Mouse (Mus musculus) megakaryocyte progenitor cell, adult 5-6 weeks (primary cell): ENCODE results near the gene 5530400C23Rik. TPM values are rescaled to one million over a fixed set of nuclear protein-coding genes. Genes with fewer than 3 reads are reported as not detected.
"Not testable (repeated sequence)": the region's sequence is repeated elsewhere in the genome, so short reads cannot be mapped to it uniquely, and the experiment has no call there.

Source experiments
- ATAC-seq: replicated peaks from 2 replicates; pipeline ENCODE4 v1.8.0; 2016; ENCODE audit warnings: mild to moderate bottlenecking, moderate TSS enrichment, inconsistent platforms; ENCODE audit not compliant: poor library complexity
- total RNA-seq, 2 experiments: library from RNA; stranded (forward) in 1 of 2; stranded (reverse) in 1 of 2; fragments of 157-497, 149-512 nt in 1 of 2; fragments of 200-1000 nt in 1 of 2; gene quantifications; 2 replicates each; pipeline versions ENCODE4 v1.2.3 to v1.2.4; 2015 to 2017

Gene 5530400C23Rik
- total RNA-seq (2015) (not detected in 2 replicates), total RNA-seq (2017) (not detected in 2 replicates)

GRCm38 (mm10) chr6:133291916-133292315, at the start of gene 5530400C23Rik:
TSS of gene 5530400C23Rik (plus strand) at chr6:133292216.
- not testable (repeated sequence) for ATAC-seq

- no peak for ATAC-seq
These were observed 14.1 kb downstream of the 5530400C23Rik start for GRCm38 (mm10) chr6:133305952-133306715.

- not testable (repeated sequence) for ATAC-seq
These were observed 21.9 kb downstream of the 5530400C23Rik start for GRCm38 (mm10) chr6:133313896-133314295.

GRCm38 (mm10) chr6:133338535-133338934, 46.5 kb downstream of the 5530400C23Rik start:
- ATAC-seq, result no peak

DNA sequence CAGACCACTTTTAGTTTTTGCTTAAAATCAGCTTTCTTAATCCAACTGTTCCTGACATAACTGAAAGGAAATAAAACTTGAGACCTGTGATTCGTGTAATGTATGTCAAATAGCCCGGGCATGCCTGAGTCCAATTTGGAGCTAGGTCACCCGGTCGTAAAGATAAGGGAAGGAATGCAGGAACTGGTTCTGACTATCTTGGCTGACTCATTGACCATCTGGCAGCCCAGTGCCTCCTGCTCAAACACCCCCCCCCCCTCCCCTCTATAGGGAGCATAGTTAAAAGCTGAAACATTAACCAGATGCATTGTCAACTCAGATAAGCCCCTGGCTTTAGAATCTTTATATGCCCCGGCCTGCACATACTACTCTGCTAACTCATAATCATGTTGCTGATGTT, 49.7 kb downstream of the 5530400C23Rik start:
- ATAC-seq, result not testable (repeated sequence)

Other genes with a start within 250 kb of the 5530400C23Rik start
- not detected in 2 replicates for gene Tas2r140, start 236.4 kb upstream of the 5530400C23Rik start, total RNA-seq (2015)
- not detected in 2 replicates for gene Tas2r140, start 236.4 kb upstream of the 5530400C23Rik start, total RNA-seq (2017)
- 50.0 and 52.3 TPM in 2 replicates for gene Smim10l1, start 187.3 kb upstream of the 5530400C23Rik start, total RNA-seq (2015)
- 70.7 and 80.0 TPM in 2 replicates for gene Smim10l1, start 187.3 kb upstream of the 5530400C23Rik start, total RNA-seq (2017)